Mouse (Mus musculus): Measurements from ENCODE around the gene Tctn3. TPM values are rescaled to one million over a fixed set of nuclear protein-coding genes. Genes with fewer than 3 reads are reported as not detected.

Gene Tctn3
- total RNA-seq (2021) = 1 to 10 TPM; 3.5 to 7.0 TPM
- 8.6 and 10.5 TPM in 2 replicates for polyA plus RNA-seq (2012; rRNA removed)
- long read RNA-seq, transcript Tctn3-201 (14 exons, 2,743 nt) = major isoform, 7 of 9 reads
- long read RNA-seq, partial matches to known transcripts = 1 of 9 reads
- long read RNA-seq, other reads (novel, unspliced or antisense) = 1 of 9 reads

DNA sequence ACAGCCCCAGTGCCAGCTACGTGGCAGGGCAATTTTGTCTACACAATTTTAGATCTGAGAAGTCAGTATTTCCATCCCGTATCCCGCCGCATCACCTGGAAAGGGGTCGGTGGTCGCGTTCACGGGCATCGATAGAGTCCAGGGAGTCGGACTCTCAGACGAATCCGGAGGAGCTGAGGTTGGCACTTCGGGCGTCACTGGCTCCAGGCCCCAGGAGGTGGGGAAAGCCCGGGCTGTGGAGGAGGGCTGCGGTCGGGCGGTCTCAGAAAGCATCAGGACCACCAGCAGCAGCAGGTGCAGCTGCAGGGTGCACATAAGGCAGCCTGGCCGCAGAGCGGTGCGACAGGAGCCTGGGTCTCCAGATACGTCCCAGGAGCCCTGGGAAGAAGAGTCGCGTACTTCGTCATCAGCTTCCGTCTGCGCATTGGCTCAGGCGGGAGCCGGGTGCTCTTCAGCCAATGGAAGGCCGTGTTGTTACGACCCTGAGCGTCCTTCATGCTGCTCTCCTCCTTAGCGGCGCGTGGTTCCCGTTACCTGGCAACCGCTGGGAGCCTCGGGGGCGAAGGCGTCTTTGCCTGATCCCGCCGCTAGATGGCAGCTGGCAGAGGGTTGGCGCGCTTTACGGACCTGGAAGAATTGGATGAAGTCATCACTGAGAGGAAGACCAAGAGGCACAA is at the start of gene Tctn3, which contains the start of gene Entpd1:
TSS of gene Tctn3 (minus strand) at position 404 of the 677 bp plus-strand sequence.
TSS of gene Entpd1 (plus strand) at position 537 of the 677 bp plus-strand sequence.
- peak; percentile 97 for DNase-seq

DNA sequence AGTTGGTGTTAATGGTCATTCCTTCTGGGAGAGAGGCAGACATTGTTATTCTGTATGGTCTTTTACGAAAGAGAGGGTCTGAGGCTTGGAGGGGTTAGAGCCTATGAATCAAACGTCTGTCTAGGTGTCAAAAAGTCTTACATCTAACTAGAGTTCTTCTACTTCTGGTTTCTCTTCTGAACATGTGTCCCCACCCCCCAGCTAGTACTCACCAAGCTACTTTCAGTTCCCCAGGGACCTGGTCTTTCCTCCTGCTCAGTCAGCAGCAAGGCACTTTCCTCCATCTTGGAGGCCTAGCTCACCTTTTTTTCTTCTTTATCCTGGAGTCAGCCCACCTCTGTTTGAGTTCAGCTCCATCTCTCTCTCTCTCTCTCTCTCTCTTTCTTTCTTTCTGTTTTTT is 49.1 kb upstream of the Tctn3 start:
- peak; percentile 31 for DNase-seq

DNA sequence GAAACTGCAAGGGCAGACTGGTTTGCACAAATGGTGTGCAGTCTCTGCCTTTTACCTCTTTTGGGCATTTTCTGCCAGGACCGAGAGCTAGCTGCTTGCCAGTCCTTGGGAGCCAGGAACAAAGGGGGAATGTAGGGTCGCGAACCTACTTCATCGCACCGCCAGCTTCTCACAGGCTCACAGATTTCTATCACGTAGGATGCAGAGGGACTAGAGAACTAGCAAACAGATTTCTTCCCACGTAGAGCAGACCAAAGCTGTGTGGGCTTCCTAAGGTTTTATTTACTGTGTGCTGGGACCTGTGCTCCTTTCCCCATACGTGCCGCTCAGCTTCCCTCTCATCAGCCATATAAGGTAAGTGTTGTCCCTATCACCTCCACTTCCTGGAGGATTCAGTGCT is 48.5 kb upstream of the Tctn3 start:
- DNase-seq = no peak

DNA sequence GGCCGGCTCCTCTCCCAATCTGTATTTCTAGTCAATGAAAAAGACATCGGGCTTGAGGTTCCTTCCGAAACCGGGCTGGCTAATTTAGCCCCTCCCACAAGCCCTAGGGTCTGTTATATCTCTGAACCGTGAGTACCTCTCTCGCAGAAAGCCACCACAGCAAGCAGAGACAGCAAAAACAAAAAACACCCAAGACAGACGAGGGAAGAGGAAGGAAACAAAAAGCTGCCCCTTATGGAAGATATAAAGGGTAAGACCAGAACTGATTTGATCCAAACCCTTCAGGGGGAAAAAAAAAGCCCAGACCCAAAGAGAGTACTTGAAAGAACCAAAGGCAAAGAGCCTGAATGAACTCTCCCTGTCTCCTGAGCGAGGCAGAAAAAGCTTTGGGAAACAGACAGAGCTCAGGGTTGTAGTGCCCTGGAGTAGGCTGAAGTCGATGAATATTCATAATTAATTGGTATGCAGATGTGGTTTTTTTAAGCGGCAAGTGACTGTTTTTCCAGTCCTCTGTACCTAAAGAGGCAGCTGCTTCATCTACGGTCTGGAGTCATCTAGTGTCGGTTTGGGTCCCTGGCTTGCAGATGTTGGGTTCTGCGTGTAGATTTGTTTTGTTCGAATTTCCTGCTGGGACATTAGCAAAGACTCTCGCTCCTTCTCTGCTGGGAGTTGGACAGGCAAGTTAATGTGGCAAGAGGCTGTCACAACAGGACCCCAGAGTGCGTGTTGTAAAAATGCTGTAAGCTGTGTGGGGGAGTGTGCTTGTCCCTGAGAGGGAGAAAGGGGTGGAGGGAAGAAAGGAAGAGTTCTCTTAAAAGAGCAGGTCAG is 47.8 kb upstream of the Tctn3 start:
- DNase-seq = peak; percentile 33

DNA sequence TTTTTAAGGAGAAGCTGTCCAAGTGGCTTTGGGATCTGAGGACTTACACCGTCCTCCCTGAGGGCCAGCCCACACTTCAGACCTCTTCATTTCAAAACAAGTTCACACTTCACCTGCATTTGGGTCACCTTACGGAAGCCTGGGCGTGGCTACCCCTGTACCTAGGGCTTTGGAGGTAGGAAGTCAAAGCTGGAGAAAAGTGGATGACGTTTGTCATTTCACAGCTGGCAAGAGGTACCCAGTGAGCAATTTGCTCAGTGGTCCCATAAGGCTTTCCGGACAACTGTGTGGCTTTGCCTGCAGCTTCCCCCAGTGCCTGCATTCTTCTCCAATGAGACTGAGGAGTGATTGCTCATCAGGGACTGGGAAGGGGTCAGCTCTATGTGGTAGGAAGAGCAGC is 46.9 kb upstream of the Tctn3 start:
- DNase-seq = no peak

DNA sequence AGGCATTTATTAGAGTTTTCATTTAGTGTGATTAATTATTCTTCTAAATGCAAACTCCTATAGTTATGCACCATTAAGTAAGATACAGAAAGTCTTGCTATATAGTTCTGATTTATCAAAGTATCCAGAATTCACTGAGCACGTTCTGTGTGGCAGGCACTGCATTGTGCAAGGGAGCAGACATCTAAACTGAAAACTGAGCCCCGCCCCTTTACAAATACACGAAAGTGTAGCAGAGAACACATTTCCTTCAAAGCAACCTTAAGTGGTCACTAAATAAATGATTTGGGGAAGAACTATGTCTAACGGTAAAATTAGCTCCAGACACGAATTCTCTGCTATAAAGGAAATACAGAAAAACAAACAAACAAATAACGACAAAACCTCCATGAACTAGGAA is 46.2 kb upstream of the Tctn3 start:
- no peak for DNase-seq

DNA sequence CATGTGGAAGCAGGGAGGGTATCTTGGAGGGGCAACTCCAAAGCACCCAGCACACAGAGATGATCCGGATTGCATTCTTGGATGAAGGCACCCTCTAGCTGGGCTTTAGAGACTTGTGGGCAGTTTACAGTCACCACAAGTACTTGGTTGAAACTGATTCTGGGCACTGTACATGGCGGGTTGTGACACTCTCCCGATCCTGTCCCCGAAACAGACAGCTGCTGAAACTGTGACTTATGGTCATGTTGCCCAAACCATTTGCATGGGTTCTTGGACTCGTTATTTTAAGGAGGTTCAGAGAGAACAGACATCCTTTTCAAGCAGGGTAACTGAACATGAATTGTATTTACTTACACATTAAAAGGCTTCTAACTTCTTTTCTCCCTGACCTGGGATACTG is 44.2 kb upstream of the Tctn3 start:
- no peak for DNase-seq

DNA sequence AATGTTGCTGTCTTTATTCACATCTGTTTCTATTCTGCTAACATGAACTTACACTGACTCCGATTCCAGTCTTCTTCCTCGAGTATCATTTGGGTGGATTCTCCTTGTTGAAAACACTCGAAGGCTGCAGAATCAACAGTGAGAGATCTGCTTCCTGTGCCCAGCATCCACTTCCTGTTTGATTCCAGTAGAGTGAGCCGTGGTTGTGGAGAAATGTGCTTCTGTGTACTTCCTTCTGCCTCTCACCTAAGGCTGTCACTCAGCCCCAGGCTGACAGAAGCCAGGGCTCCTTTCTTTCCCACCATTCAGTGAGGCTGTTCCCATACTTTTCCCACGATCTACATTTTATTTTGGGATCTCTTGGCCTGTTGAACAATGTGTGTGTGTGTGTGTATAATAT is 38.1 kb upstream of the Tctn3 start:
- DNase-seq = no peak

DNA sequence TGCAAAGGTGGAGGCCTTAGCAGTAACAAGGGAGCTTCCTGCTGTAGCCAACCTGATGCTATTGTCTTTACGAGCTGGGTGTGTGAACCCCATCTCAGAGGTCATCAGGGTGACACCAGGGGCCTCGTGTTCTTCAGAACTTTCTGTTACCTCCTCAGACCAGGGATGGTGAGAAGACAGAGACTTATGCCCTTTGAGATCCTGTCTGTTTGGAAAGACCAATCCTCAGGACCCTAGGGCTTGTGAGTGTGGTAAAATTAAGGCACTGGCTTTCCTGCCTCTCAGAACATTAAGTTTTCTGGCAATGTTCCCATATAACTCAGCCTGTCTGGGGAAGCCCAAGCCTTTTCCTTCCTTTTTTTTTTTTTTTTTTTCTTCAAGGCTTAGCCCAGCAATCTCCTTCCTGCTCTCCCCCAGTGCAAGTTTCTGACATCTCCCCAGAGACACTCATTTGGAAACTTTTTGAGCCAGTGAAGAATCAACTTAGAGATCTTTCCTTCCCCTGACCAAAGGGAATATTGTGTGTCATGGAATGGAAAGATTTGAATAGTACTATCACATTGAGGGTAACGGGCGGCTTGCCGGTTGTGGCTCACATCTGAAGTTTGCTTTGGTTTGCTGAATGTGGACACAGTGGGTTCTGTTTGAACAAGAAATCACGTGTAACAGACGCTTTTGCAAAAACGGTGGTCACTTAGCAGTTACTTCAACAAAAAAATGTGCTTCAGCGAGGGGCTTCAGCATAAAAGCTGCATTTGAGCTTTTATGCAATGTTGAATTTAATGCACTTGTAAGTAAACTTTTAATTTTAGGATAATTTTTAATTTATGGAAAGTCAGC is 35.5 kb upstream of the Tctn3 start:
- DNase-seq = peak; percentile 28

DNA sequence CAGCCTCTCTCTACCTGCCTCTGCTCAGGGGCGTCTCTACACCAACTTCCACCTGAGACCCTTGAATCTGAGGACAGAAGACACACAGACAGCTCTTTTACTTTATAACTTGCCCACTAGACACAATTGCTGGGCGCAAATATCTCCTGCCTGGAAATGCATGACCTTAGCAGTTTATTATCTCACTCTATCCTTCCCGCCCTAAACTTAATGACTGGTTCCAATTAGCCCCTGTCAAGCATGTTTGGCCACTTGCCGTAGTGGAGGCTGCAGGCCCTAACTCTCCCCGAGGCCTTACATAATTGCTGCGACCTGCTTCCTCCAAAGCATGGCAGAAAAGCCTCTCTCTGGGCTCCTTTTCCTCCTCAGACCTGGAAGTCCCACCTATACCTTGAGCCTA is 34.3 kb upstream of the Tctn3 start:
- DNase-seq = no peak

DNA sequence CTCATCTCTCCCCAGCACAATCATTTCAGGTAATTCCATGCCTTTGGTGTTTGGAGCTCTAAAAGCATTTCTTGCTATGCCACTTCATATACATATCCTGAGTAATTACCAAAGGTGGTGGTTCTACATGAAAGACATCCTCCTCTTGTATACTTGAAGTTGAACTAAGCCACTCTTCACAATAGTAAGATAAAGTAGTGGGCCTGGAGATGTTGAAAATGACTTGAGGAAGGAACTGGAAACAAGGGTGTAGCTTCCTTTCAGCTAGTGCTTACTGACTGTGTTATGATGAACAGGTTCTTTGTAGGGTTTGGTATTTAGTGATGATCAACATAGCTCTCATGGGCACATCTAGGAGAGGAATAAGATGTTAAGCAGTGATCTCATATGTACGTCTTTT is 31.8 kb upstream of the Tctn3 start:
- no peak for DNase-seq

DNA sequence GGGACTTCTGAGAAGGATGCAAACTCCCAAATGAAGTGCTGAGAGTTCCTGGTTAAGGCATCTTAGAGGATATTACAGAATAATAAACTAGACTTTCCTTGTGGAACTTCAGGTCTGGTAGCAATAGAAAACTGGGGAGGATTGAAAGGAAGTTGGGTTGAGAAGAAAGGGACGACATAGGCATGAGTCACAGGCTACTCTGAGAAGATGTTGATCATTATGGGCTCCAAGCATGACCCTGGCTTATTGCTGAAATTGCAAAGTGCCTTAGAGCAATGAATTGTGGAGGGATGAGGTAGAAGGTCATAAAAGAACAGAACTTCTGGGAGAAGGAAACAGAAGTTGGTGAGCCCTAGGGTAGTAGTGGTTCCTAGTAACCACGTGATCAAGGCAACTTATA is 28.8 kb upstream of the Tctn3 start:
- no peak for DNase-seq

DNA sequence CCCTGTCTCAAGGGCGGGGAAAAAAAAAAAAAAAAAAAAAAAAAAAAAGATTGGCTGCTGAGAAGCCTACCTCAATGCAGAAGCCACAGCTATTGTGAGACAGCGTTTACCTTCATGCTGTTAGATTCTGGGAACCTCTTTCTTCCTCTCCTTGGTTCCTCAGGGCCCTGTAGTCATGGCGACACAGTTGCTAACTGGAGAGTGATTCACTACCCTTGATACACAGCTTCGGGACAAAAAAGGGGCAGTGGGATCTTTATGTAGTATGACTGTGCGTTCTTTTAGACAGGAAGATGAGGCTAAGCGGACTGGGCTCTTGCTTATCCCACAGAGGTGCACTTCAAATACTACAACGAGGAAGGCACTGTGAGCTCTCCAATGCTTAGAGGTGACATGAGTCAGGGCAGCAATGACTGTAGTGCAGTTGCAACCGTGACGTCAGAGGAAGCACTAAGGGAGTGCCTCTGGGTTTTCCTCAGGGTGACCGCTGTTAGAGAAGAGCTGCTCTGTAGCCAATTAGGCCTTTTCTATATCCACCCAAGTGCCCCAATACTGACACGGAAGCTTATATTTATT is 27.8 kb upstream of the Tctn3 start:
- DNase-seq = no peak

DNA sequence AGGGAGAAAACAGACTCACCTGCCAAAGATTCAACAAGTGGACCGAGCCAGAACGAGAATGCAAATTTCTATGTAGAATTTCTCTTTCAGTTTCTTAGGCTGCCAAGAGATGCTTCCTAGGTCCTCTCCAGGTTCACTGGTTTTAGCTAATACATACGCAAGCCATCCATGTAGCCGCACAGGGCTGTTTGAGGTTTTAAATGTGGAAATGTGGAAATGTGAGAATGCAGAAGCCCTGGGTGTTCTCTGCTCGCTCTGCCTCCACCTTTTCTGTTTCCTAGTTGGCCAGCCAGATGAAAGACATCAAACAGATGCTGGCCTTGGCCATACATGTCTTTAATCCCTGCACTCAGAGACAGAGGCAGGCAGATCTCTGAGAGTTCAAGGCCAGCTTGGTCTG is 26.5 kb upstream of the Tctn3 start:
- no peak for DNase-seq

DNA sequence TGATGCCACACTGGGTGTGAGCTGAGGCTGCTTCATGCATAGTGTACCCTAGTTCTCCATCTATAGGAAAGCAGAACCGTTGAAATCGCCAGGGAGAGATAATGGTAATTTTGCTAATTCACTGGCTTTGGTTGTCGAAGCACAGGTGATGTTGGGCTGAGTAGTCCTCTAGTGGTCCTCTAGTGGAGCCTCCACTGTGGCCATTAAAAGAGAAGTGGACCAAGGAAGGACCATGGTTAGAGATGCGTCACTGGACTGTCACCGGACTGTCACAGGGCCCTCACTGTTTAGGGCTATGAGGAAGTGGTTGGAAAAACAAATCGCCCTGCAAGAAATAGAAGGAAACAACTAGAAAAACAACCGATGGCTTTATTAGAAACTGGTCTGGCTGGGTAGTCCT is 25.6 kb upstream of the Tctn3 start:
- DNase-seq = no peak

DNA sequence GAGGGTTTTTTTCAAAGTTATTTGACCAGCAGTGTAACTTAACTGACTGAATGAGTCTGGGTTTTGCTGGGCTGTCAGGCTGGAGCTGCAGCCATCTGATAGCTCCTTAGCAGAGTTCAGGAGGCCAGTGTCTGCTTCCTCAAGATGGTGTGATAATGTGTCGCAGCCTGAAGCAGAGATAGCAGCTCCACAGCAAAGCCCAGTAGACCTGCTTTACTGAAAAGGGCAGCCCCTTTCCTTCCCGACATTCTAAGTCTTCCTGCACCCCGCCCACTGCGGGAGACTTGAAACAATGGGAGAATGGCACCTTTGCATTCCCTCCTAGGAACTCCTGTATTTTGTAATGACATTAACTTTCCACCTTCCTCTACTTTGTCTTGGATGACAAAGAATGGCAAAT is 25.1 kb upstream of the Tctn3 start:
- peak; percentile 50 for DNase-seq

DNA sequence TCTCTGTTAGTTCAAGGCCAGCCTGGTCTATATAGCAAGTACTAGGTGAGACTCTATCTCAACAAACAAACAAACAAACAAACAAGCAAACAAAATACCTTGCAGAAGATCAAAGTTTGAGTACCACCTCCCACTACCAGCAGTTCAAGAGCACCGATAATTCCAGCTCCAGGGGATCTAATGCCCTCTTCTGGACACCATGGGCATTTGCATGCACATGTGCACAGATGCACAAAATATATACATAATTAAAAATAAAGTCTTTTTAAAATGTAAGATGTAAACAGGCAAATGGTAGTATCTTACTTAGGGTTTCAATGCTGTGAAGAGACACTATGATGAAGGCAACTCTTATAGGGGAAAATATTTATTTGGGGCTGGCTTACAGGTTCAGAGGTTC is 21.1 kb upstream of the Tctn3 start:
- DNase-seq = no peak

DNA sequence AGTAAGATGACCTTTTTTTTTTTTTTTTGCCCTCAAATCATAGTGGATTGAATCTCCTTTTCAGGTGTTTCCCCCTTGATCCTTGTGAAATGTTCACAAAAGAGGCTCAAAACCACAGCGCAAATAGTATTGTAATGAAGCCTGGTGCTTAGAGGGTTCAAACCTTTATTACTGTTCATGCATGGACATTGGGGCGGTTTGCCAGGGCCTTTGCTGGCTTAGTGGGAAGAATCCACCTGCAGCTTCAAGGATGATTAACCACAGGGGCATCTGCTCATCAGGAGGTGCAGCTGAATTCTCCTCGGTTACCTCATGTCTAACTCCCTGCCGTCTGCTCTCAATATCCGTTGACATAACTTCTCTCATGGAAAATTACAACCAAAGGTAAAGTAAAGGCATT is 20.6 kb upstream of the Tctn3 start:
- DNase-seq = no peak

DNA sequence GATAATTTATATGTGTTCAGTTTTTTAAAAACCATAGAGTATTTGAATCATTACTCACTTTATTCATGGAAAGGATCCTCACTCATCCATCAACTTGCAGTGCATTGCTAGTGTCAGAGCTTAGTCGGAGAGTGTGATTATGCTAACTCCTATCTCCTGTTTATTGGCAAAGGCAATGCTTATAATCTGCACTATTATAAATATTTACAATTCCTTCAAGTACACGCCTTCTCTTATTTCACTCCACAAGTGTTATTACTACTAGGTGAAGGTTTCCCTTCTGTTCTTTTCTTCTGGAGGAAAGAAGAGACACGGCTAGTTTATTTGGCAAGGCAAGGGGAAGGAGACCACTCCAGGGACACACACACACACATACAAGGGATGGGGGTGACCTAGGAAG is 20.2 kb upstream of the Tctn3 start:
- no peak for DNase-seq

DNA sequence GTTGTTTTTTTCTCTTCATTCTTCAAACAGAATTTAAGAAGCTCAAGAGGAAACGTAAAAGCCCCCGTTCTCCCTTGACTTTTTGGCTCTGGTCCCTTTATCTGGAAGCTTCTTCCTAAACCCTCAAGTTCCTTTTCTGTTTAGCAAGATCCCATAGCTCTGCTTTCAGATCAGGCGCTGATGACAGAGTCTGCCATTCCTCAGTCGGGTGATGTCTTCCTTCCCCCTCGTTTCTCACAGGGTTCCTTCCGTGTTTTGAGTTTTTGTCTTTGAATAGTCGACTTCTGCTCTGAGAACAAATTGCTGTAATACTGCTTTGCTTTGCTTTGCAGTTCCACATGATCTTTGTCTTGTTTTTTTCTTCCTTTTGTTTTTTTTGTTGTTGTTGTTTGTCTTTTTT is 18.6 kb upstream of the Tctn3 start:
- no peak for DNase-seq

DNA sequence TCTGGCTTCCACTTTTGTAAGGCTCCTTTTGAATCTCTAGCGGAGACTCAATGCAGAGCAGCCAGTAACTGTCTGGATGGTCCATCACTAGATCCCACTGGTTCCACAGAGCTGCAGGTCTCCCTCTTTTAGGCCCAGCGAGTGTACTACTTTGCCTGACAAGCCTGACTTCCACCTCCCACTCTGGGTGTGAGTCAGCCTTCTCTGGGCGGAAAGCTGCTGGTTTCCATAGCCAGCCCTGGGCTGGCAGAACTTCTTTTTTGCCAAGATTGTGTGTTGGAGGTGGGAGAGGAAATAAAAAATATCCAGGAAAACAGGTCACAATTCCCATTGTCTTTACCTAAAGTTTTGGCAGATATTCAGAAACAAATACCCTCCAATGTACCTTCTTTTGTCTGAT is 18.1 kb upstream of the Tctn3 start:
- DNase-seq = peak; percentile 33

DNA sequence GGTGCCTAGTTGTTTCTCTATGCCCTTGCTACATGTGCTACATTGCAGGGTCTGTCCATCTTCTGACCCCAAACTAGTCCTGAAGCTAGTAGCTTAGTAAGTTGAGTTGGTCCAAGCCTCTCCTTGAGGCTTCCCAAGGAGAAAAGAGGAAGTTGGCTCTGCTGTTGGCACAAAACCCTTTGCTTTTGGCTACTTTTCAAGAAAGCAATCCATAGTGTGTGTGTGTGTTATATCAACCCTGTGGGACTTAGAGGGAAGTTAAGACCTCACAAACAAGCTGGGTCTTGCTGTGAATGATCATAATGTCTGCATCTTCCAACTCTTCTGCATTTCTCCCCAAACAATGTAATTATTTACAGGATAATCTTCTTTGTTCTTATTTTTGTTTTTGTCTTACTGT is 16.9 kb upstream of the Tctn3 start:
- DNase-seq = no peak

All from adrenal gland, adult 2 months (tissue).